Mouse (Mus musculus) embryonic facial prominence, embryonic 14.5 days (tissue): Measurements from ENCODE around the gene Psma7. TPM values are rescaled to one million over a fixed set of nuclear protein-coding genes. Genes with fewer than 3 reads are reported as not detected.

Source experiments
- ATAC-seq: fragments of 200-750 bp; cut with Nextera tagmentation; 2 replicates; pipeline ENCODE4 v1.8.0; 2017; ENCODE audit warnings: low read depth, moderate number of reproducible peaks, moderate TSS enrichment
- DNase-seq: peaks from one replicate; pipeline ENCODE4 v3.0.0-alpha.2; 2015; ENCODE audit warnings: low spot score
- H3K27ac ChIP-seq: fragments of 300-500 bp; sonication (generic); replicated peaks from 2 replicates; pipeline ENCODE4 v1.5.1; 2014; ENCODE audit warnings: low read depth, mild to moderate bottlenecking, low read length, moderate library complexity
- H3K27me3 ChIP-seq: fragments of 300-500 bp; sonication (generic); replicated peaks from 2 replicates; pipeline ENCODE4 v1.6.1; 2014; ENCODE audit warnings: low read length; ENCODE audit not compliant: control insufficient read depth, insufficient read depth
- H3K36me3 ChIP-seq: fragments of 300-500 bp; sonication (generic); 2 replicates; pipeline ENCODE4 v1.6.1; 2014; ENCODE audit warnings: low read length, mixed read lengths; ENCODE audit not compliant: control insufficient read depth, insufficient read depth
- H3K4me1 ChIP-seq: fragments of 300-500 bp; sonication (generic); 2 replicates; pipeline ENCODE4 v1.6.1; 2014; ENCODE audit warnings: antibody characterized with exemption, low read length; ENCODE audit not compliant: control insufficient read depth, insufficient read depth
- H3K4me2 ChIP-seq: fragments of 300-500 bp; sonication (generic); 2 replicates; pipeline ENCODE4 v1.6.1; 2014; ENCODE audit warnings: low read depth, mild to moderate bottlenecking, low read length, moderate library complexity, mixed read lengths
- H3K4me3 ChIP-seq: fragments of 300-500 bp; sonication (generic); 2 replicates; pipeline ENCODE4 v1.5.1; 2014; ENCODE audit warnings: low read depth, mild to moderate bottlenecking, low read length
- H3K9ac ChIP-seq: fragments of 300-500 bp; sonication (generic); 2 replicates; pipeline ENCODE4 v1.6.1; 2014; ENCODE audit warnings: low read depth, mild to moderate bottlenecking, low read length, moderate library complexity, mixed read lengths
- H3K9me3 ChIP-seq: fragments of 300-500 bp; sonication (generic); 2 replicates; pipeline ENCODE4 v1.6.1; 2016; ENCODE audit warnings: low read length; ENCODE audit not compliant: control insufficient read depth
- WGBS: fragments of 180-500 bp; shearing (Covaris S2); extraction: QIAGEN DNeasy Blood & Tissue Kit; methylation state at CpG from one replicate; pipeline ENCODE4 v1.1.7; 2014; 5-methylcytosine and 5-hydroxymethylcytosine counted together
- polyA plus RNA-seq: library from polyadenylated mRNA; unstranded; fragments of >200 nt; fragmentation: Nextera tagmentation; extraction: Ambion mirVana; gene quantifications from 2 replicates; pipeline ENCODE4 v1.2.1, GENCODE M21; 2014

The Psma7 gene
- polyA plus RNA-seq, 1 experiment from 2014 or later, result 494 TPM

DNA sequence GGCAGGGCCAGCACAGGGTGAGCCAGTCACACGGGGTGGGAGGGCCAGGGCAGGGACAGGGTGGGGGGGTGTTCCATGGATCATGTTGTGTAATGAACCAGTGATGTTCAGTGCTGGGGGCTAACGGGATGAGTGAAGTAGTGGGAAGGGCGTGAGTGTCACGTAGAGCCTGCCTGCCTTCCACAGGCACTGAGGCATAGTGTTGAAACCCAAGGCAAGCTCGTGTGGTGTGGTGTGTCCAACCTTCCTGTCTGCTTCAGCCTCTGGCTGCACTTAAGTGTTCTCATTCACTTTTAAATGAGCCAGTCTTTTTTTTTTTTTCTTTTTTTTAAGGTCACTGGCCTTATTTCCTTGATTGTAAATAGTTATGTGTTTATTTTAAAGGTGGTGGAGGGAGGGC lies 7.5 kb downstream of the Psma7 start:
- Histone ChIP-seq H3K36me3 (peaks cover 95% of the 10 kb centered on the region), H3K4me1 (no peaks in the 10 kb centered on the region), H3K9me3 (no peaks in the 10 kb centered on the region), H3K4me2 (no peak overlapping the region), H3K9ac (no peak overlapping the region), H3K27me3 (no peaks in the 10 kb centered on the region), H3K27ac (no peak overlapping the region), H3K4me3 (no peak overlapping the region)
- 51% methylated on average over 5 of the region's 5 CpGs for WGBS
- no peak for DNase-seq
- ATAC-seq, result no peak

DNA sequence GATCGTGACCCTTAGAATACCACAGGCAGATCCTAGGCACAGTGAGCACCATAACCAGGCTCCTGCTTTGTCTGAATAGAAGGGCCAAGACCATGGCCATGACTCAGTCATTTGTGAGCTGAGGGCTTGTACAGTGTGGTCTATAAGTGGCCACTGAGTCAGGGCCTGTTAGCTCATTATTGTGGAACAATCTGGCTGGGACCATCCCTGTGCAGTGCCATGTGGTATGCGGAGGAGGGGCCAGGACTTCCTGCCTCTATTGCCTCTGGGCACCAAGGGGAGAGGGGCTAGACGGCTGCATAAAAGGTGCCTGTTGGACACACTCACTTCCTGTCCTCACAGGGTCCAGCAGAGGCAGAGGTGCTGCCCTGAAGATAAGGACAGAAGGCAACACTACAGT lies 8.3 kb downstream of the Psma7 start:
- WGBS, result 47% methylated on average over 3 of the region's 3 CpGs
- Histone ChIP-seq H3K27ac (no peak overlapping the region), H3K9ac (no peak overlapping the region), H3K4me1 (no peaks in the 10 kb centered on the region), H3K36me3 (peaks cover 100% of the 10 kb centered on the region), H3K4me3 (no peak overlapping the region), H3K9me3 (no peaks in the 10 kb centered on the region), H3K27me3 (no peaks in the 10 kb centered on the region), H3K4me2 (no peak overlapping the region)
- DNase-seq, result no peak
- ATAC-seq, result peak; percentile 35; the same call in 1 of the 2 replicates

DNA sequence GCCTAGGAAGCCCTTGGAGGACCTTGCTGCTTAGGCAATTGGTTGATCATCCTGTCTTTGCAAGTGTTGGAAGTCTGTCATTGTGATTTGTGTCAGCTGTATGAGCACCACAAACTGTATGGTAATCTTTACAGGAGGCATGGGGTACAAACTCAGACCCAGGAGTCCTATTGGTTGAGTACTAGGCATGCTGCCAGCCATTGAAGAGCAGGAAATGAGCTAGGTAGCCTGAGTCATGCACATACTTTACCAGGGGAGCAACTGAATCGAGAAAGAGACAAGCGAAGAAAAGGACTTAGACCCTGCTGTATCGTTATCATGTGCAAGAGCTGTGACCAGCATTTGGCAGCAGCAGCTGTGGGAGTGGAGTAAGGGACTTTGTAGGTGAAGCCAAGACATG lies 9.3 kb downstream of the Psma7 start:
- Histone ChIP-seq H3K36me3 (peaks cover 100% of the 10 kb centered on the region), H3K27me3 (no peaks in the 10 kb centered on the region), H3K4me3 (no peak overlapping the region), H3K9ac (no peak overlapping the region), H3K4me2 (no peak overlapping the region), H3K9me3 (no peaks in the 10 kb centered on the region), H3K27ac (no peak overlapping the region), H3K4me1 (no peaks in the 10 kb centered on the region)
- DNase-seq (no peak), ATAC-seq (no peak)
- WGBS, result 81% methylated on average over 3 of the region's 3 CpGs

DNA sequence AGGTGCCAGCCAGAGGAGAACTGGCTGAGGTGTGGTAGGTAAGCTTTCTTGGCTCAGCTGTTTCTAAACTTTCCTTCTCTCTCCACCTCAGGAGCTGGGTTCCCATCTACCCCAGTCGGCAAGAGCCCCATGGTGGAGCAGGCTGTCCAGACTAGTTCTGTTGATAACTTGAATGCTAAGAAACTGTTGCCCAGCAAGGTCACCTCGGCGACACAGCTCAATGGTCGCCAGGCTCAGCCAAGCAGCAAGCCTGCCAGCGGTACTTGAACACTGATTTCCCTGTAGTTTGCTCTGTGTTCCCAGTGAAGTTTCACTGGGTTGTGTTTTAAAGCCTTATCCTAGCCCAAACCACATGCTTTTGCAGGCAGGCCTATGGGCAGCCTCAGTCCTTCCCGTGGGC lies 11.0 kb downstream of the Psma7 start:
- Histone ChIP-seq H3K27me3 (no peaks in the 10 kb centered on the region), H3K9me3 (no peaks in the 10 kb centered on the region), H3K4me3 (no peak overlapping the region), H3K4me1 (peaks cover 11% of the 10 kb centered on the region), H3K36me3 (peaks cover 88% of the 10 kb centered on the region), H3K27ac (no peak overlapping the region), H3K9ac (no peak overlapping the region), H3K4me2 (no peak overlapping the region)
- no peak for DNase-seq
- ATAC-seq, result no peak
- 94% methylated on average over 6 of the region's 6 CpGs for WGBS

DNA sequence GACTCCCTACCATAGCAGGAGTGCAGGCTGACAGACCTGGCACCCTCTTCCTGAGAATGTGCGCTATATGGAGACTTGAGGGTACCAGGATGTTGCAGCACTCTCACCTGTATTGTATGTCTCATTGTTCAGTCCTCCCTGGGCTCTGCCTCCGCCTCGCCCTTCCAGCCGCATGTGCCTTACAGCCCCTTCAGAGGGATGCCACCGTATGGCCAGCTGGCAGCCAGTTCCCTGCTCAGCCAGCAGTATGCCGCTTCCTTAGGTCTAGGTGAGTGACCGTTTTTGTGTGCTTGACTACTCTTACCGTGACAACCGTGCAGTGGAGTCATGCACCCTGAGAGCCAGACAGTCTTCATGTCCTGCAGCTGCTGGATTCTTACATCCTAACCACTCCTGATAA lies 14.5 kb downstream of the Psma7 start:
- peak overlapping the region; percentile 95 for H3K4me2 ChIP-seq
- peak overlapping the region; percentile 92; the same call in 1 of the 2 replicates for H3K9ac ChIP-seq
- H3K4me3 ChIP-seq, result peak overlapping the region; percentile 90; the same call in 1 of the 2 replicates
- DNase-seq, result no peak
- H3K36me3 ChIP-seq, result peaks cover 53% of the 10 kb centered on the region
- H3K27me3 ChIP-seq, result peaks cover 6% of the 10 kb centered on the region; the same call in 1 of the 2 replicates
- WGBS, result 72% methylated on average over 9 of the region's 9 CpGs
- H3K4me1 ChIP-seq, result peaks cover 16% of the 10 kb centered on the region
- no peak for ATAC-seq
- no peak overlapping the region for H3K27ac ChIP-seq
- H3K9me3 ChIP-seq, result no peaks in the 10 kb centered on the region

DNA sequence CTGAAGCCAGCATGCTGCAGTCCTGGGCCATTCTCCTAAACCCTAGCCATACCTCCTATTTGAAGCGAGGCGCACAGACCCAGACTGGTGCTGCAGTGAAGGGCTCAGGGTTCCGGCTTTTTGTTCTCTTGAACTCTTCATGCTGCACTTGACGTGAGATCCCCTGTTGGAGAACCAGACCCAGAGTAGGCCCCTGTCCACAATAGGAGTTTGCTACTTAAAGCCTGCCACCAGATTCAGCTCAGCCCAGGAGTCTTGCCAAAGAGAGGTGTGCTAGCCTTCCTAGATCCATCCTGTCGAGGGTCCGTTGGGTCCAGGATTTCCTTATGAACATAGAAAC lies 16.4 kb downstream of the Psma7 start:
- WGBS, result 2% methylated on average over 6 of the region's 6 CpGs
- H3K9me3 ChIP-seq, result no peaks in the 10 kb centered on the region
- ATAC-seq, result no peak

DNA sequence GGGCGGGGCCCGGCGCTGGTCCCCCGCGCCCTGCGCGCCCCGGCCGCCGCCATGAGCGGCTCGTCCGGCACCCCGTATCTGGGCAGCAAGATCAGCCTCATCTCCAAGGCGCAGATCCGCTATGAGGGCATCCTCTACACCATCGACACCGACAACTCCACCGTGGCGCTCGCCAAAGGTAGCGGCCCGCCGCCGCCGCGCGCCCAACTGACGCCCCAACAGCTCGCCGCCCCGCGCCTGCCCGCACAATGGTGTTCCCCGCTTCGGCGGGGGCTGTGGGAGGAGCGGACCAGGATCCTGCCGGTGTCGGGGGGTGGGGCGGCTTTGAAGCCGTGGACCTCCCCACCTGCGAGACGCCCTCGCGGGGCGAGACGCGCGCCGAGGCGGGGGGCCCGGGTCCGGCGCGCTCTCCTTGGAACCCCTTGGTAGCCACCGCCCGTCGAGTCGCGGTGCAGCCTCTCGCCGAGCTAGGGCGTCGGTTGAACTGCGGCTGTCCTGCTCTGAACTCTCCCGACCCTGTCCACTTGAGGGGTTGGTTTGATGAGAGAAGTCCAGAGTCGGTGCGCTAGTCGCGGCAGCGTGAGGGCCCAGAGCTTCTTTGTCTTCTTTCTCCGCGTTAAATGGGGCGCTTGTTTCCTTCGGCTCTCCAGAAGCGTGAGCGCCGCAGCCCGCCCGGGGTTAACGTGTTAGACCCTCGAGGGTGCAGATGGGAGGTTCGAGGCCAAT lies 16.9 kb downstream of the Psma7 start:
- H3K4me3 ChIP-seq, result peak overlapping the region; percentile 90
- DNase-seq (no peak), ATAC-seq (peak; percentile 9; the same call in 1 of the 2 replicates)
- H3K9me3 ChIP-seq, result no peaks in the 10 kb centered on the region
- H3K9ac ChIP-seq, result peak overlapping the region; percentile 92
- peaks cover 6% of the 10 kb centered on the region for H3K27me3 ChIP-seq
- H3K4me2 ChIP-seq, result peak overlapping the region; percentile 95
- peaks cover 16% of the 10 kb centered on the region for H3K4me1 ChIP-seq
- 0% methylated on average over 23 of the region's 84 CpGs for WGBS
- peaks cover 28% of the 10 kb centered on the region for H3K36me3 ChIP-seq
- peak overlapping the region; percentile 93 for H3K27ac ChIP-seq

More for the DNA sequence above, 16.4 kb downstream of the Psma7 start:
- H3K36me3 ChIP-seq, result peaks cover 33% of the 10 kb centered on the region
- no peak for DNase-seq
- H3K27ac ChIP-seq, result no peak overlapping the region
- peak overlapping the region; percentile 90 for H3K4me3 ChIP-seq
- peaks cover 16% of the 10 kb centered on the region for H3K4me1 ChIP-seq
- H3K9ac ChIP-seq, result peak overlapping the region; percentile 92
- peak overlapping the region; percentile 95 for H3K4me2 ChIP-seq
- peaks cover 6% of the 10 kb centered on the region; the same call in 1 of the 2 replicates for H3K27me3 ChIP-seq

DNA sequence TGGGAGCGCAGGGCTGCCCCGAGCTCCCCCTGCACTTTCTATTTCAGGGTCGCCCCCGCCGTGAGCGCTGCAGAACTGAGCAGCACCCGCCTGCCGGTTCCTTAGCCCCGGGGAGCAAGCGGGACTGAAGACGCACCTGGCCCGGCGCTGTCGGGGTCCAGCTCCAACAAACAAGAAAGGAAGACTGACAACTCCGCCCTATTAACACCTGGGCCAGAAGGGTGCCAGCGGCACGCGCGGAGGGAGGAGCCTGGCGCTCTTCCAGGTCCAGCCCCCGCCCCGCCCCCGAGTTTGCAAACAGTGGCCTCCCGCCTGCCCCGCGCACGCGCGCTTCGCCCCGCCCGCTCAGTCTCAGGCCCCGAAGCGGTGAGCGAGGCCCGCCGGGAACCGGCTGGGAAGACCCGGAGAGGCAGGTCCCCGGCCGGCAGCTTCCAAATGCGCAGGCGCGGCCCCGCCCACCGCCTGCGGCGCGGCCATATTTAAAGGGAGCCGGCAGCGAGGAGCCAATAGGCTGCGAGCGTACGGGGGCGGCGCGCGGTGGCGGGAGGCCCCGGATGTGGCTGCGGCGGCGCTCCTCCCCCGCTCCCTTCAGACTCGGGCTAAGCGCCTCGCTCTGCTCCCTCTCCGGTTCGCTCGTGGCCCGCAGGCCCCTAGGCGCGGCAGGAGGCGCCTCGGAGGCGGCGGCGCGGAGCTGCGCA lies 17.7 kb downstream of the Psma7 start, which contains the start of gene Lsm14b:
TSS of gene Lsm14b (plus strand) at position 587 of the 698 bp plus-strand sequence.
- Histone ChIP-seq H3K9ac (peak within 1 kb of the TSS; percentile 92), H3K4me2 (peak within 1 kb of the TSS; percentile 95), H3K27me3 (peaks cover 6% of the 10 kb centered on the region), H3K9me3 (no peaks in the 10 kb centered on the region), H3K27ac (peak within 1 kb of the TSS; percentile 93), H3K36me3 (peaks cover 20% of the 10 kb centered on the region), H3K4me1 (peaks cover 16% of the 10 kb centered on the region), H3K4me3 (peak within 1 kb of the TSS; percentile 90)
- peak; percentile 97 for ATAC-seq
- peak; percentile 98 for DNase-seq
- WGBS, result 0% methylated on average over 22 of the region's 80 CpGs
